Mouse (Mus musculus) erythroblast, embryonic 14.5 days (primary cell): ENCODE measurements around the gene Cbx2.

Source experiments
- GATA1 ChIP-seq: IDR thresholded peaks from 2 replicates; pipeline ENCODE4 v1.6.1; 2012; ENCODE audit warnings: low read length, inconsistent platforms, mixed read lengths
- TAL1 ChIP-seq: IDR thresholded peaks from 3 replicates; pipeline ENCODE4 v1.6.1; 2012; ENCODE audit warnings: low read length, inconsistent platforms, mixed read lengths

GRCm38 (mm10) chr11:119079445-119079837, 56.7 kb downstream of the Cbx2 start:
- no peak for TF ChIP-seq GATA1
- TF ChIP-seq TAL1 = no peak
